Mouse (Mus musculus): Measurements from ENCODE around the gene Usf3. TPM values are rescaled to one million over a fixed set of nuclear protein-coding genes. Genes with fewer than 3 reads are reported as not detected.

The Usf3 gene
- polyA plus RNA-seq, 1 experiment from 2014 or later, result 7.8 TPM

- H3K27me3 ChIP-seq (ENCODE audit: control insufficient read depth, insufficient read depth, low read length), result no peaks in the 10 kb centered on the region
- no peak overlapping the region for H3K4me3 ChIP-seq (ENCODE audit: low read depth, low read length)
- no peak overlapping the region for H3K27ac ChIP-seq (ENCODE audit: low read length)
- H3K36me3 ChIP-seq (ENCODE audit: control insufficient read depth, insufficient read depth, low read length), result peaks cover 12% of the 10 kb centered on the region
- H3K4me1 ChIP-seq (ENCODE audit: control insufficient read depth, insufficient read depth, low read length), result no peaks in the 10 kb centered on the region
- no peaks in the 10 kb centered on the region for H3K9me3 ChIP-seq (ENCODE audit: control insufficient read depth, low read depth, low read length)
- ATAC-seq (ENCODE audit: insufficient number of reproducible peaks, insufficient read depth, low FRiP score, low read depth), result no peak
- H3K4me2 ChIP-seq (replicated peaks; ENCODE audit: low read depth, low read length), result no peak overlapping the region
- no peak overlapping the region for H3K9ac ChIP-seq (replicated peaks; ENCODE audit: low read depth, low read length)
- 71% methylated on average over 6 of the region's 6 CpGs for WGBS
These were observed 31.3 kb downstream of the Usf3 start for GRCm38 (mm10) chr16:44204331-44204730.

- 89% methylated on average over 8 of the region's 8 CpGs for WGBS
- ATAC-seq (ENCODE audit: insufficient number of reproducible peaks, insufficient read depth, low FRiP score, low read depth), result no peak
- peaks cover 17% of the 10 kb centered on the region for H3K36me3 ChIP-seq (ENCODE audit: control insufficient read depth, insufficient read depth, low read length)
These were observed 32.9 kb downstream of the Usf3 start for GRCm38 (mm10) chr16:44205973-44206372.

GRCm38 (mm10) chr16:44210156-44211053 is 37.4 kb downstream of the Usf3 start:
- Histone ChIP-seq H3K4me3 (ENCODE audit: low read depth, low read length) (no peak overlapping the region), H3K9ac (replicated peaks; ENCODE audit: low read depth, low read length) (no peak overlapping the region), H3K4me2 (replicated peaks; ENCODE audit: low read depth, low read length) (no peak overlapping the region), H3K27ac (ENCODE audit: low read length) (no peak overlapping the region), H3K9me3 (ENCODE audit: control insufficient read depth, low read depth, low read length) (no peaks in the 10 kb centered on the region), H3K27me3 (ENCODE audit: control insufficient read depth, insufficient read depth, low read length) (no peaks in the 10 kb centered on the region), H3K4me1 (ENCODE audit: control insufficient read depth, insufficient read depth, low read length) (no peaks in the 10 kb centered on the region), H3K36me3 (ENCODE audit: control insufficient read depth, insufficient read depth, low read length) (peaks cover 23% of the 10 kb centered on the region; the same call in 1 of the 2 replicates)
- peak; percentile 46; the same call in 1 of the 2 replicates for ATAC-seq (ENCODE audit: insufficient number of reproducible peaks, insufficient read depth, low FRiP score, low read depth)
- 76% methylated on average over 10 of the region's 10 CpGs for WGBS

More at GRCm38 (mm10) chr16:44205973-44206372, 32.9 kb downstream of the Usf3 start:
- H3K9me3 ChIP-seq (ENCODE audit: control insufficient read depth, low read depth, low read length), result no peaks in the 10 kb centered on the region
- no peaks in the 10 kb centered on the region for H3K27me3 ChIP-seq (ENCODE audit: control insufficient read depth, insufficient read depth, low read length)
- no peaks in the 10 kb centered on the region for H3K4me1 ChIP-seq (ENCODE audit: control insufficient read depth, insufficient read depth, low read length)
- no peak overlapping the region for H3K4me2 ChIP-seq (replicated peaks; ENCODE audit: low read depth, low read length)
- H3K27ac ChIP-seq (ENCODE audit: low read length), result no peak overlapping the region
- H3K4me3 ChIP-seq (ENCODE audit: low read depth, low read length), result no peak overlapping the region
- H3K9ac ChIP-seq (replicated peaks; ENCODE audit: low read depth, low read length), result no peak overlapping the region

GRCm38 (mm10) chr16:44211054-44211414 is 38.0 kb downstream of the Usf3 start:
- no peak for ATAC-seq (ENCODE audit: insufficient number of reproducible peaks, insufficient read depth, low FRiP score, low read depth)
- Histone ChIP-seq H3K9ac (replicated peaks; ENCODE audit: low read depth, low read length) (no peak overlapping the region), H3K27me3 (ENCODE audit: control insufficient read depth, insufficient read depth, low read length) (no peaks in the 10 kb centered on the region), H3K4me3 (ENCODE audit: low read depth, low read length) (no peak overlapping the region), H3K4me1 (ENCODE audit: control insufficient read depth, insufficient read depth, low read length) (no peaks in the 10 kb centered on the region), H3K27ac (ENCODE audit: low read length) (no peak overlapping the region), H3K9me3 (ENCODE audit: control insufficient read depth, low read depth, low read length) (no peaks in the 10 kb centered on the region), H3K36me3 (ENCODE audit: control insufficient read depth, insufficient read depth, low read length) (peaks cover 28% of the 10 kb centered on the region; the same call in 1 of the 2 replicates), H3K4me2 (replicated peaks; ENCODE audit: low read depth, low read length) (no peak overlapping the region)
- WGBS, result 89% methylated on average over 1 of the region's 1 CpGs

GRCm38 (mm10) chr16:44212703-44213102 is 39.7 kb downstream of the Usf3 start:
- ATAC-seq (ENCODE audit: insufficient number of reproducible peaks, insufficient read depth, low FRiP score, low read depth), result no peak
- Histone ChIP-seq H3K36me3 (ENCODE audit: control insufficient read depth, insufficient read depth, low read length) (peaks cover 42% of the 10 kb centered on the region; the same call in 1 of the 2 replicates), H3K4me3 (ENCODE audit: low read depth, low read length) (no peak overlapping the region), H3K4me1 (ENCODE audit: control insufficient read depth, insufficient read depth, low read length) (no peaks in the 10 kb centered on the region), H3K27ac (ENCODE audit: low read length) (no peak overlapping the region), H3K27me3 (ENCODE audit: control insufficient read depth, insufficient read depth, low read length) (no peaks in the 10 kb centered on the region), H3K9me3 (ENCODE audit: control insufficient read depth, low read depth, low read length) (no peaks in the 10 kb centered on the region), H3K9ac (replicated peaks; ENCODE audit: low read depth, low read length) (no peak overlapping the region), H3K4me2 (replicated peaks; ENCODE audit: low read depth, low read length) (no peak overlapping the region)
- WGBS, result 93% methylated on average over 7 of the region's 7 CpGs

GRCm38 (mm10) chr16:44215513-44215912 is 42.5 kb downstream of the Usf3 start:
- no peak for ATAC-seq (ENCODE audit: insufficient number of reproducible peaks, insufficient read depth, low FRiP score, low read depth)
- no peaks in the 10 kb centered on the region for H3K4me1 ChIP-seq (ENCODE audit: control insufficient read depth, insufficient read depth, low read length)
- no peak overlapping the region for H3K4me3 ChIP-seq (ENCODE audit: low read depth, low read length)
- H3K9ac ChIP-seq (replicated peaks; ENCODE audit: low read depth, low read length), result no peak overlapping the region
- 93% methylated on average over 9 of the region's 9 CpGs for WGBS
- H3K4me2 ChIP-seq (replicated peaks; ENCODE audit: low read depth, low read length), result no peak overlapping the region
- H3K27ac ChIP-seq (ENCODE audit: low read length), result no peak overlapping the region
- no peaks in the 10 kb centered on the region for H3K9me3 ChIP-seq (ENCODE audit: control insufficient read depth, low read depth, low read length)
- no peaks in the 10 kb centered on the region for H3K27me3 ChIP-seq (ENCODE audit: control insufficient read depth, insufficient read depth, low read length)
- H3K36me3 ChIP-seq (ENCODE audit: control insufficient read depth, insufficient read depth, low read length), result peaks cover 44% of the 10 kb centered on the region; the same call in 1 of the 2 replicates

GRCm38 (mm10) chr16:44216417-44216816 is 43.4 kb downstream of the Usf3 start:
- H3K9ac ChIP-seq (replicated peaks; ENCODE audit: low read depth, low read length), result no peak overlapping the region
- H3K4me2 ChIP-seq (replicated peaks; ENCODE audit: low read depth, low read length), result no peak overlapping the region
- no peak overlapping the region for H3K4me3 ChIP-seq (ENCODE audit: low read depth, low read length)
- no peaks in the 10 kb centered on the region for H3K4me1 ChIP-seq (ENCODE audit: control insufficient read depth, insufficient read depth, low read length)
- no peak for ATAC-seq (ENCODE audit: insufficient number of reproducible peaks, insufficient read depth, low FRiP score, low read depth)
- H3K27ac ChIP-seq (ENCODE audit: low read length), result no peak overlapping the region
- no peaks in the 10 kb centered on the region for H3K27me3 ChIP-seq (ENCODE audit: control insufficient read depth, insufficient read depth, low read length)
- H3K9me3 ChIP-seq (ENCODE audit: control insufficient read depth, low read depth, low read length), result no peaks in the 10 kb centered on the region
- 94% methylated on average over 7 of the region's 7 CpGs for WGBS
- peaks cover 44% of the 10 kb centered on the region; the same call in 1 of the 2 replicates for H3K36me3 ChIP-seq (ENCODE audit: control insufficient read depth, insufficient read depth, low read length)

GRCm38 (mm10) chr16:44221463-44221862 is 48.4 kb downstream of the Usf3 start:
- Histone ChIP-seq H3K4me2 (replicated peaks; ENCODE audit: low read depth, low read length) (no peak overlapping the region), H3K4me3 (ENCODE audit: low read depth, low read length) (no peak overlapping the region), H3K4me1 (ENCODE audit: control insufficient read depth, insufficient read depth, low read length) (no peaks in the 10 kb centered on the region), H3K9ac (replicated peaks; ENCODE audit: low read depth, low read length) (no peak overlapping the region), H3K36me3 (ENCODE audit: control insufficient read depth, insufficient read depth, low read length) (peaks cover 25% of the 10 kb centered on the region; the same call in 1 of the 2 replicates), H3K27me3 (ENCODE audit: control insufficient read depth, insufficient read depth, low read length) (no peaks in the 10 kb centered on the region), H3K27ac (ENCODE audit: low read length) (no peak overlapping the region), H3K9me3 (ENCODE audit: control insufficient read depth, low read depth, low read length) (no peaks in the 10 kb centered on the region)
- ATAC-seq (ENCODE audit: insufficient number of reproducible peaks, insufficient read depth, low FRiP score, low read depth), result no peak
- WGBS, result 74% methylated on average over 6 of the region's 6 CpGs

Data from stomach, embryonic 14.5 days (tissue).